Mouse (Mus musculus): ENCODE measurements around the gene G6pc2. TPM values are rescaled to one million over a fixed set of nuclear protein-coding genes. Genes with fewer than 3 reads are reported as not detected.

The G6pc2 gene
- polyA plus RNA-seq (2016; fragmentation: Nextera tagmentation; extraction: Ambion mirVana): 0.72 and 0.76 TPM in 2 replicates

DNA sequence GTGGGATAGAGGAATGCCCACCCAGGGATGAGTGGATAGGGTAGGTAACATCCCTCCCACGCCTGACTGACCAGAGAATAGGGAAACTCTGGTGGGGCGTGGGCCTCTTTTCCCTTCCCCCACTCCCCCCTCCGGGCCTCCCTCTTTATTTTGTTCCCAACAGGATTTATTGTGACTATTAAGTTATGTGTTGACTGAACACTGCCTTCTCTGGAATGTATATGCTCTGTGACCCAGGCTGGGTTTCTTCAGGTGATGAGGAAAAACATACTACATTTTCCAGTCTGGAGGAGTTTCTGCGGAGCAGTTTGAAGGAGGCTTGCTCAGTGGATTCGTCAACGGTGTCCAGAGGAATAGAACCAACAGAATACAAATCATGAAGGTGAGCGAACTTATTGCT, at the start of gene G6pc2:
Gene G6pc2, plus strand, starts transcription at position 301 of the 400 bp plus-strand sequence.
- Histone ChIP-seq H3K27ac (no peak within 1 kb of the TSS), H3K4me3 (no peak within 1 kb of the TSS), H3K27me3 (replicated peaks) (no peaks in the 10 kb centered on the region), H3K4me1 (no peaks in the 10 kb centered on the region), H3K9me3 (no peaks in the 10 kb centered on the region), H3K36me3 (no peaks in the 10 kb centered on the region), H3K4me2 (replicated peaks) (no peak within 1 kb of the TSS), H3K9ac (no peak within 1 kb of the TSS)
- ATAC-seq (ENCODE audit: low FRiP score, low read depth): no peak
- 74% methylated on average over 7 of the region's 7 CpGs for WGBS

DNA sequence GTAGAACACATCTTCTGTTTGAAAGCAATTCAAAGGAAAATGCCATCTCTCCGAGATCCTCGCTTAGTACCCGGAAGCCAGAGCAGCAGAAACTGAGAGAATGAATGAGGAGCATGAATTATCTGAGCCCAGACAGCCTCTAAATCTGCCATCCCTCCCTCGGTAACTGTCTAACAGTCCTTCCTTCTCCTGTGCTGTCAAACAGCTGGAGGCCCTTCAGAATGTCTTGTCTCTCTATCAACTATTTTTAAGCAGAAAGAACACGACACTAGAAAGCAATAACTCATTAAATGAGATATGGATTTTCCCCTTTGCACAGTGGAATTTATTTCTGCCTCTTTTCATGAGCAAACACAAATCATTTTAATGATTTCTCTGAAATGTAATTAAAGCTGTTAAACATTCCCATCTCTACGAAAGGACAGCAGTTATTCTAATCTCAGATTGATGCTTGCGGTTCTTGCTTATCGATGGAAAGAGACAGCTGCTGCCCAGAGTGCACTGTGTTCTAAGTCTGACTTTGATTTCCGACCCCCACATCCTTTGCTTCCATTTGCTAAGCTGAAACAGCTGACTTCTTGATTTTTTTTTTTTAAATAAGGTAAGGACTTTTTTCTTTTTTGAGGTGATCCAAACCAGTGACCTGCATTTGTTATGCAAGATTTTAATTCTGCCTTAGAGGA, 40.3 kb upstream of the G6pc2 start:
- no peaks in the 10 kb centered on the region for H3K36me3 ChIP-seq
- H3K4me1 ChIP-seq: no peaks in the 10 kb centered on the region
- no peaks in the 10 kb centered on the region for H3K9me3 ChIP-seq
- WGBS: 53% methylated on average over 9 of the region's 9 CpGs
- ATAC-seq (ENCODE audit: low FRiP score, low read depth): 0 out of 2 replicates have a peak, but pooled peaks have one; percentile 53
- H3K4me3 ChIP-seq: no peak overlapping the region
- no peak overlapping the region for H3K27ac ChIP-seq
- H3K4me2 ChIP-seq (replicated peaks): no peak overlapping the region
- no peaks in the 10 kb centered on the region for H3K27me3 ChIP-seq (replicated peaks)
- no peak overlapping the region for H3K9ac ChIP-seq

DNA sequence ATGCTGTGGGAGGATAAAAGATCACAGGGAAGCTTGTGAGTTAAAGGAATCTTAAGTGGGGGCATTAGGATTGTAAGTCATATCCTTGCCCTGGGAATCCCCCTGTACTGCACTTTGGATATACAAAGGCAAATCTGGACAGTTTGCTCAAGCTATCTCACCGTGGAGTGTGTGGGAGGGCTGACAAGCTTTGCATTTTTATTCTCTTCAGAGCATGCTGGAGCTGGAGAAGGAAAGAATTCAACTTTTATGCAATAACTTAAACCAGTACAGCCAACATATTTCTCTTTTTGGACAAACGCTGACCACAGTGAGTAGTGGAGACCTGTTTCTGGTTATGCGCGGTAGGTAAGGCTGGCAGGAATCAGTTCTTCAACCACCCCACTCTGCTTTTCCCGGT, 35.6 kb upstream of the G6pc2 start:
- Histone ChIP-seq H3K4me3 (no peak overlapping the region), H3K27me3 (replicated peaks) (no peaks in the 10 kb centered on the region), H3K36me3 (no peaks in the 10 kb centered on the region), H3K4me1 (no peaks in the 10 kb centered on the region), H3K4me2 (replicated peaks) (no peak overlapping the region), H3K27ac (no peak overlapping the region), H3K9ac (no peak overlapping the region), H3K9me3 (no peaks in the 10 kb centered on the region)
- no peak for ATAC-seq (ENCODE audit: low FRiP score, low read depth)
- WGBS: 83% methylated on average over 5 of the region's 5 CpGs

DNA sequence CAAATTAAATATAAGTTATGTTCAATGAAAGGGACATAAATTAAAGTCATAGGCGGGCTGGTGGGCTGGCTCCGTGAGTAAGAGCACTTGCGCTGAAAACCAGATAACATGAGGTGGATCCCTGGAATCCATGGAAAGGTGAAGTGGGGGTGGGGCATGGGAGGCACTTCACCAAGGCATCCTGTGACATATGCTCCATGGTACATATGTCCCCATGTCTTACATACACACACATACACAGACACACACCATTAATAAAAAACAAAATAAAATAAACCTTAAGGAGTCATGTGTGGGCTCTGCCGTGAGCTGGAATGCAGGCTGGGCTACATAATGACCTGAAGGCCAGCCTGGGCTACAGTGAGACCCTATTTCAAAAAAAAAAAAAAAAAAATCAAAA, 31.2 kb upstream of the G6pc2 start:
- H3K4me2 ChIP-seq (replicated peaks): no peak overlapping the region
- ATAC-seq (ENCODE audit: low FRiP score, low read depth): no peak
- no peak overlapping the region for H3K27ac ChIP-seq
- WGBS: 91% methylated on average over 4 of the region's 4 CpGs
- no peaks in the 10 kb centered on the region for H3K4me1 ChIP-seq
- no peak overlapping the region for H3K4me3 ChIP-seq
- no peaks in the 10 kb centered on the region for H3K36me3 ChIP-seq
- H3K27me3 ChIP-seq (replicated peaks): no peaks in the 10 kb centered on the region
- no peak overlapping the region for H3K9ac ChIP-seq
- H3K9me3 ChIP-seq: no peaks in the 10 kb centered on the region

DNA sequence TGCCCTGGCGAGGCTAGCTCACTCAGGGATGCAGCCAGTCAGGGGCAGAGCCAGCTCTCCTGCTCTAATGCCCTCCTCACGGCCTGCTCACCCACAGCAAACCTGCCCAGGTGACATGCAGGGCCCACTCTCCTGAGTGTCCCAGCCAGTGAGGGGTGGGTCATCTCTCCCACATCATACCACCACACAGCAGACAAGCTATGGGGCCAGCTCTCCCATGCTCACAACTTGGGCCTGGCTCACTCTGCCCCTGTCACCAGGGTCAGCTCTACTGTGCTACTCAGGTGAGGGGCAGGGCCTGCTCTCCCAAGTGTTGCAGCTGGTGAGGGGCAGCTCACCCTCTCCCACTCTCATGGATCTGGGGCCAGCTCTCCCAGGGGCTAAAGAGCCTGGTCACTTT, 22.9 kb upstream of the G6pc2 start:
- Histone ChIP-seq H3K36me3 (no peaks in the 10 kb centered on the region), H3K27me3 (replicated peaks) (no peaks in the 10 kb centered on the region), H3K27ac (no peak overlapping the region), H3K9me3 (no peaks in the 10 kb centered on the region), H3K4me1 (no peaks in the 10 kb centered on the region), H3K4me2 (replicated peaks) (no peak overlapping the region), H3K4me3 (no peak overlapping the region), H3K9ac (no peak overlapping the region)
- ATAC-seq (ENCODE audit: low FRiP score, low read depth): no peak
- WGBS: 90% methylated on average over 2 of the region's 2 CpGs

DNA sequence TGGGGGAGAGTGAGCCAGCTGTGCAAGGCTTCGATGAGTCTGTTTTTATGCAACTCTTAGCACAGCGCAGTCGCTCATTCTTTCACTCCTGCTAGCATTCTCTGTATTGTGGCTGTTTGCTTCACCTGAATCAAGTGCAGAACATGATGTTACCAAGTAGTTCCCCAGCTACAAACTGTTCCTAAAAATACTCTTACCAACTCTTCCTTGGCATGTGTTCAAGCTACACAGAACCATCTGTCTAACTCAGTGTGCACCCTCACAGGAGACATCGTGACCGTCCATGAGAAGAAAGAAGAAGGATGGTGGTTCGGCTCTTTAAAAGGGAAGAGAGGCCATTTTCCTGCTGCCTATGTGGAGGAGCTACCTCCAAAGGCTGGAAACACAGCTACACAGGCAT, 22.1 kb upstream of the G6pc2 start:
- H3K36me3 ChIP-seq: peaks cover 5% of the 10 kb centered on the region; the same call in 1 of the 2 replicates
- H3K4me3 ChIP-seq: no peak overlapping the region
- ATAC-seq (ENCODE audit: low FRiP score, low read depth): no peak
- no peak overlapping the region for H3K9ac ChIP-seq
- no peaks in the 10 kb centered on the region for H3K4me1 ChIP-seq
- H3K4me2 ChIP-seq (replicated peaks): no peak overlapping the region
- H3K9me3 ChIP-seq: no peaks in the 10 kb centered on the region
- 94% methylated on average over 6 of the region's 6 CpGs for WGBS
- H3K27me3 ChIP-seq (replicated peaks): no peaks in the 10 kb centered on the region
- H3K27ac ChIP-seq: no peak overlapping the region

DNA sequence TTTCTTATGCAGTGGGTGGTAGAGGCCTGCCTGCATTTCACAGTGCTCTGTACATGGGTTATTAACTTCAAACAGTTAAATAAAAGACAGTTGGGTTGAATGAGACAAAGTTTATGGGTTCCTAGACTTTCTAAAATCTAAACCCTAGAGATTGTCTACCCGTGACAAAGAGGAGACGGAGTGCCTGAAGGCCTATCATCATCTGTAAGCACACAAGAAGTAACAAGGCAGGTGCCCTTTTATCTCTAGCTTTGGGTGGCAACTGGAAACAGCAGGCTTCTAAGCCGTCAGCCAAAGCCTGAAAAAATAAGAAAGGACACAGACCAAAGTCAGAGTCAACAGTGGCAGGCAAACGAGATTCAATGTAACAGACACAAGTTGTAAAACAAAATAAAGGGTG, 21.7 kb upstream of the G6pc2 start:
- Histone ChIP-seq H3K4me1 (no peaks in the 10 kb centered on the region), H3K27ac (no peak overlapping the region), H3K9ac (no peak overlapping the region), H3K27me3 (replicated peaks) (no peaks in the 10 kb centered on the region), H3K36me3 (peaks cover 9% of the 10 kb centered on the region; the same call in 1 of the 2 replicates), H3K4me3 (no peak overlapping the region), H3K9me3 (no peaks in the 10 kb centered on the region), H3K4me2 (replicated peaks) (no peak overlapping the region)
- ATAC-seq (ENCODE audit: low FRiP score, low read depth): no peak
- 54% methylated on average over 4 of the region's 4 CpGs for WGBS

DNA sequence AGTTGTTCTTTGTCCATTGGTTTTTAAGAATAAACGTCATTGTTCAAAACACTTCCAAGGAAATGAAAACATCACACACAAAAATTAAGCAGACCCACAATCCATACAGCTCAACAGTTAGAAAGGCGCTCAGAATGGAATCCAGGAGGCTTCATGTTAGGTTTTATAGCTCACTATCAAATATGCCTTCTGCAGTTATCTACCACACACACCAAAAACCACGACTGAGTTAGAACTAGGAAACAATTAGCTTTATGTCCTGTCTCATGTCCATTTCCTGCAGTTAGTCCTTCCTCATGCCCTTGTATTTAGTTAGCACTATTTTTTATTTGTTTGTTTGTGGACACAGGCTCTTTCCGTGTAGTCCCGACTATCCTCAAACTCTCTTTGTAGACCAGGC, 19.8 kb upstream of the G6pc2 start:
- Histone ChIP-seq H3K4me2 (replicated peaks) (no peak overlapping the region), H3K9ac (no peak overlapping the region), H3K4me1 (no peaks in the 10 kb centered on the region), H3K9me3 (no peaks in the 10 kb centered on the region), H3K27me3 (replicated peaks) (no peaks in the 10 kb centered on the region), H3K27ac (no peak overlapping the region), H3K36me3 (peaks cover 11% of the 10 kb centered on the region; the same call in 1 of the 2 replicates), H3K4me3 (no peak overlapping the region)
- WGBS: 91% methylated on average over 5 of the region's 5 CpGs
- no peak for ATAC-seq (ENCODE audit: low FRiP score, low read depth)

DNA sequence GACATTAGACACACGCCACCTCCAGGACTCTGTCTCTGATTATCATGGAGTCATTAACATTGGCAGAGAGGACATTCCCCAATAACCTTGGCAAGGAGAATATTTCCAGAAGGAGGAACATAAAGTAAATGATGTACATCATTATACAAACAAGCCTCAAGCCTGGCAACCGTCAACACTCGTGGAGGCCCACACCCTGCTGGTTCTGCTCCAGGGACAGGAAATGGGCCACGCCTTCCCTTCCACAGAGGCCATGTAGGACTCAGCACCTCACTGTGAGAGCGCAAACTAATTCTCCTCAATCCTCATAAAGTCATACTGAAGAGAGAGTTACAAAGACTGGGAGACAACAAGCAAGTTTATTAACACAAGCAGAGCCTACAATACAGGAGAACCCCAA, 17.3 kb upstream of the G6pc2 start:
- no peak for ATAC-seq (ENCODE audit: low FRiP score, low read depth)
- Histone ChIP-seq H3K27ac (no peak overlapping the region), H3K4me2 (replicated peaks) (no peak overlapping the region), H3K9me3 (no peaks in the 10 kb centered on the region), H3K36me3 (peaks cover 21% of the 10 kb centered on the region), H3K9ac (no peak overlapping the region), H3K4me3 (no peak overlapping the region), H3K27me3 (replicated peaks) (no peaks in the 10 kb centered on the region), H3K4me1 (no peaks in the 10 kb centered on the region)
- WGBS: 85% methylated on average over 5 of the region's 5 CpGs

DNA sequence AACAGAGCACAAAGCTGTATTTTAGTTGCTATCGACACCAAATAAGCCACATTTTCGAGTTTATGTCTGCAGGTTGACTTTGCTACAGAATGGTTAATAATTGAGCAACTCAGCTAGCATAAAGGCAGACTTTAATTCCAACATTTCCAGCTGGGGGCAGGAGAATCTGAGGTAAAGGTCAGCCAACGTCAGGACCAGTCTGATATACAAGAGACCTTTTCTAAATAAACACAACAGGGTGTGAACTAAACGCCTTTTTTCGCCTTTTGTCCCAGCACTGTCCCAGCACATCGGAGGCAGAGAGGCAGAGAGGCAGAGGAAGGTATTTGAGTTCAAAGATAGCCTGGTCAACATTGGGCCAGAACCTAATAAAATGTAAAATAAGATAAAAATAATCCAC, 5.7 kb upstream of the G6pc2 start:
- H3K9me3 ChIP-seq: no peaks in the 10 kb centered on the region
- whole genome bisulfite sequencing: 13% methylated on average over 6 of the region's 6 CpGs
- peaks cover 18% of the 10 kb centered on the region; the same call in 1 of the 2 replicates for H3K36me3 ChIP-seq
- H3K4me2 ChIP-seq (replicated peaks): peak overlapping the region; percentile 85
- peak overlapping the region; percentile 73 for H3K9ac ChIP-seq
- H3K27ac ChIP-seq: no peak overlapping the region
- ATAC-seq (ENCODE audit: low FRiP score, low read depth): no peak
- no peaks in the 10 kb centered on the region for H3K27me3 ChIP-seq (replicated peaks)
- peak overlapping the region; percentile 77 for H3K4me3 ChIP-seq
- H3K4me1 ChIP-seq: peaks cover 7% of the 10 kb centered on the region; the same call in 1 of the 2 replicates

DNA sequence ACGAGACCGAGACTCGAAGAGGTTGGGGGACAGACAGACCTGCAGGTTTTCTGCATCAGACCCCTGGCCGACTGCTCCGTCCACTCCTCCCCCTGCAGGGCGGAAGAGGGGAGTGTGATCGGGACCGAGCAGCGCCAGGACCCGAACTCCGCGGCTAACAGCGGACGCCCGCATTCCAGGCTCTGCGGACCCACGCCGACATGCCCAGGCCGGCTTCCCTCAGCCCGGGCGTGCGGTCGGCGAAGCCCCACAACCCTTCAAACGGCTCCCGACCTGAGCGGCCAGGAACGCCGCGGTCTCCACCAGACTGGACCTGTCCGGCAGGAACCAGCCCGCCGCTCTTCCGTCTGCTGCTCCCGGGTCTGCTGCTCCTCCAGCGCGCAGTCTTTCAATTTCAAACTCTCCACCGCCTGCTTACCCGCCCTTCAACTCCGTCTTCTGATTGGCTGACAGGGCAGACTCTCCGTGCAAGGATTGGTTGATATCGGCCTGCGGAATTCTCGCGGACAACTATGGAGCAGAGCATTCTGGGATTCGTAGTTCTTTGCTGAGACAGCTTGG, 5.0 kb upstream of the G6pc2 start, which contains the start of gene Spc25:
Gene Spc25, minus strand, starts transcription at position 404 of the 561 bp plus-strand sequence.
- H3K36me3 ChIP-seq: peaks cover 16% of the 10 kb centered on the region; the same call in 1 of the 2 replicates
- H3K9ac ChIP-seq: peak within 1 kb of the TSS; percentile 73
- peak; percentile 99 for ATAC-seq (ENCODE audit: low FRiP score, low read depth)
- peak within 1 kb of the TSS; percentile 77 for H3K4me3 ChIP-seq
- under 1% methylated on average over 46 of the region's 46 CpGs for WGBS
- H3K27me3 ChIP-seq (replicated peaks): no peaks in the 10 kb centered on the region
- no peak within 1 kb of the TSS for H3K27ac ChIP-seq
- peak within 1 kb of the TSS; percentile 85 for H3K4me2 ChIP-seq (replicated peaks)
- no peaks in the 10 kb centered on the region for H3K9me3 ChIP-seq
- H3K4me1 ChIP-seq: peaks cover 7% of the 10 kb centered on the region; the same call in 1 of the 2 replicates

DNA sequence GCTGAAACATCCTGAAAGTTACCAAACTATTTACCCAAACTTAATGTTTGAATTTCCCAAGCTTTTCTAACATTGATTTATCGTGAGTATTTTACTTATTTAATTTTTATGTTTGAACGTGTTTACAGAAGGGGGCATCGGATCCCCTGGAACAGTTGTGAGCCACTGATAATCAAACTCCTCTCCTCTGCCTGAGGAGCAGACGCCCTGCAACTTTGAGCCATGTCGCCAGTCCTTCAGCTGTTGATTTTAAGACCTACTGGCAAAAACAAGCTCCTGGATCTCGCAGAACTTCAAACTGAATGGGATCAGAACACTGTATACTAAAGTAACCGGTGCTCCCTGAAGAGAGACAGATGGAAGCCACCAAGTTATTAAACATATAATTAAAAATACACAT, 4.3 kb upstream of the G6pc2 start:
- ATAC-seq (ENCODE audit: low FRiP score, low read depth): peak; percentile 41; the same call in 1 of the 2 replicates
- no peak overlapping the region for H3K4me3 ChIP-seq
- peaks cover 7% of the 10 kb centered on the region; the same call in 1 of the 2 replicates for H3K4me1 ChIP-seq
- peaks cover 10% of the 10 kb centered on the region; the same call in 1 of the 2 replicates for H3K36me3 ChIP-seq
- H3K9ac ChIP-seq: no peak overlapping the region
- peak overlapping the region; percentile 39; the same call in 1 of the 2 replicates for H3K4me2 ChIP-seq (replicated peaks)
- no peaks in the 10 kb centered on the region for H3K9me3 ChIP-seq
- no peak overlapping the region for H3K27ac ChIP-seq
- H3K27me3 ChIP-seq (replicated peaks): no peaks in the 10 kb centered on the region
- WGBS: 30% methylated on average over 7 of the region's 7 CpGs
